In genomic region chr1:88318531-88319060, GRCm38 (mm10) we compare ENCODE assay signal across 9 mouse cellular contexts. TPM values are rescaled to one million over a fixed set of nuclear protein-coding genes. Genes with fewer than 3 reads are reported as not detected.
DNase-seq lines count a peak whose midpoint lies in the region; ATAC-seq lines count a peak whose summit lies in the region.
"Had no signal": no experiment of that assay in that cellular context is flagged by ENCODE, and none has a peak within 500 bp of the region (broad histone marks: within the 10 kb centered on the region; RNA-seq: fewer than 3 reads in every experiment).

No protein-coding gene starts in this region.

- DNase-seq in hindbrain, embryonic 10.5 days (ENCODE audit: low spot score) = peak; percentile 57
- peak; percentile 51 to 57 for DNase-seq in B cell, adult 2 months
- DNase-seq in ZHBTc4 (ENCODE audit: low read depth, low spot score) = peak; percentile 78
- DNase-seq in layer of hippocampus, adult 8-10 months (ENCODE audit: low spot score in 2 of 2) = peak; percentile 32 to 57
- DNase-seq in naive thymus-derived CD4-positive, alpha-beta T cell, adult 2 months (ENCODE audit: low read depth) = peak; percentile 65
- DNase-seq in ovary, postnatal 36 days (ENCODE audit: low spot score) = no peak

- H3K4me3 ChIP-seq in hindbrain, embryonic 10.5 days = no peak overlapping the region
- H3K4me3 ChIP-seq in hindbrain, embryonic 12.5 days = no peak overlapping the region
- H3K4me3 ChIP-seq: embryonic facial prominence, embryonic 15.5 days had no signal

- H3K4me1 ChIP-seq in hindbrain, embryonic 10.5 days (replicated peaks) = no peaks in the 10 kb centered on the region
- H3K4me1 ChIP-seq in hindbrain, embryonic 12.5 days = no peaks in the 10 kb centered on the region
- H3K4me1 ChIP-seq: embryonic facial prominence, embryonic 15.5 days had no signal

- H3K9ac ChIP-seq in hindbrain, embryonic 12.5 days = no peak overlapping the region
- H3K9ac ChIP-seq: embryonic facial prominence, embryonic 15.5 days had no signal

- no peak overlapping the region for H3K27ac ChIP-seq in hindbrain, embryonic 10.5 days
- no peak overlapping the region for H3K27ac ChIP-seq in hindbrain, embryonic 12.5 days
- H3K27ac ChIP-seq: embryonic facial prominence, embryonic 15.5 days had no signal

- H3K27me3 ChIP-seq in hindbrain, embryonic 10.5 days (ENCODE audit: insufficient read depth, poor library complexity, severe bottlenecking) = no peaks in the 10 kb centered on the region
- no peaks in the 10 kb centered on the region for H3K27me3 ChIP-seq in hindbrain, embryonic 12.5 days
- H3K27me3 ChIP-seq: embryonic facial prominence, embryonic 15.5 days had no signal

- H3K4me2 ChIP-seq in hindbrain, embryonic 12.5 days (replicated peaks) = no peak overlapping the region
- H3K4me2 ChIP-seq: embryonic facial prominence, embryonic 15.5 days had no signal

- H3K36me3 ChIP-seq in hindbrain, embryonic 10.5 days = no peaks in the 10 kb centered on the region
- no peaks in the 10 kb centered on the region for H3K36me3 ChIP-seq in hindbrain, embryonic 12.5 days
- H3K36me3 ChIP-seq: embryonic facial prominence, embryonic 15.5 days had no signal

- no peaks in the 10 kb centered on the region for H3K9me3 ChIP-seq in hindbrain, embryonic 10.5 days
- H3K9me3 ChIP-seq in hindbrain, embryonic 12.5 days (replicated peaks) = no peaks in the 10 kb centered on the region
- H3K9me3 ChIP-seq: embryonic facial prominence, embryonic 15.5 days had no signal

- WGBS in hindbrain, embryonic 10.5 days = 74% methylated on average over 6 of the region's 6 CpGs
- 75% methylated on average over 6 of the region's 6 CpGs for WGBS in hindbrain, embryonic 12.5 days

- no peak for ATAC-seq in hindbrain, embryonic 12.5 days (ENCODE audit: low FRiP score)
- ATAC-seq in common myeloid progenitor, adult 5-6 weeks (replicated peaks; ENCODE audit: low read depth, poor library complexity, severe bottlenecking) = peak; percentile 86; the same call in 1 of the 2 replicates

RNA-seq across cellular contexts. Expression of gene Trpm8, which starts 41.1 kb away (rescaled TPM):
- polyA plus RNA-seq in hindbrain, embryonic 10.5 days (2016; fragmentation: Nextera tagmentation; extraction: Ambion mirVana) = not detected in 2 replicates
- not detected in 2 replicates for polyA plus RNA-seq in hindbrain, embryonic 12.5 days (2016; fragmentation: Nextera tagmentation; extraction: Ambion mirVana)
- not detected in 2 replicates for total RNA-seq in common myeloid progenitor, adult 5-6 weeks (2017)
- under 1 TPM in 2 of 4 experiments, not detected in 2; 0.09 to 0.22 TPM for total RNA-seq in layer of hippocampus, adult 8-10 months (2022)

RNA-seq across cellular contexts. Expression of gene Hjurp, which starts 41.2 kb away (rescaled TPM):
- polyA plus RNA-seq in hindbrain, embryonic 10.5 days (2016; fragmentation: Nextera tagmentation; extraction: Ambion mirVana) = 169 and 205 TPM in 2 replicates
- 167 and 169 TPM in 2 replicates for polyA plus RNA-seq in hindbrain, embryonic 12.5 days (2016; fragmentation: Nextera tagmentation; extraction: Ambion mirVana)
- 186 and 205 TPM in 2 replicates for total RNA-seq in common myeloid progenitor, adult 5-6 weeks (2017)
- 10 to 100 TPM; 34.5 to 51.6 (median 42.5) TPM for total RNA-seq in layer of hippocampus, adult 8-10 months (2022)
